Mouse (Mus musculus): ENCODE measurements around the gene Sorl1. TPM values are rescaled to one million over a fixed set of nuclear protein-coding genes. Genes with fewer than 3 reads are reported as not detected.

Sorl1 gene
- polyA plus RNA-seq, 1 experiment from 2014 or later = 2.8 TPM

DNA sequence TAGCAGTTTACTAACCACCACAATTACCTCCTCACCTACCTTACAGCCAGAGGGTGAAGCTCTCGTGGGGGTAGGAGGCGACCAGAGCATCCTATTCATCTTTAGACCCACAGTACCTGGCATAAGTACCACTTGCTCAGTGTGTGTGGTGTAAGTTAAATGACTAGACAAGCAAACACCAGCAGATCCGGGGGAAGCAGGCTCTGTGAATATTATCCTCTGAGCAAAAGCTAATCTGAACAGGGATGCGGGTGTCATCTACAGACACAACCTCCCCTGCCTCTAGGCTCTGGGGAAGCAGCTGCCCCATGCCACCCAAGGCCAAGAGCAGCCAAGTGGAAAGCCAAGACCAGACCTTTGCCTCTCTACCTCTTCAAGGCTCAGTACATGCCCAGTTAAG is 68.7 kb downstream of the Sorl1 start:
- no peak overlapping the region for H3K27ac ChIP-seq (ENCODE audit: low read depth, low read length)
- ATAC-seq = no peak

DNA sequence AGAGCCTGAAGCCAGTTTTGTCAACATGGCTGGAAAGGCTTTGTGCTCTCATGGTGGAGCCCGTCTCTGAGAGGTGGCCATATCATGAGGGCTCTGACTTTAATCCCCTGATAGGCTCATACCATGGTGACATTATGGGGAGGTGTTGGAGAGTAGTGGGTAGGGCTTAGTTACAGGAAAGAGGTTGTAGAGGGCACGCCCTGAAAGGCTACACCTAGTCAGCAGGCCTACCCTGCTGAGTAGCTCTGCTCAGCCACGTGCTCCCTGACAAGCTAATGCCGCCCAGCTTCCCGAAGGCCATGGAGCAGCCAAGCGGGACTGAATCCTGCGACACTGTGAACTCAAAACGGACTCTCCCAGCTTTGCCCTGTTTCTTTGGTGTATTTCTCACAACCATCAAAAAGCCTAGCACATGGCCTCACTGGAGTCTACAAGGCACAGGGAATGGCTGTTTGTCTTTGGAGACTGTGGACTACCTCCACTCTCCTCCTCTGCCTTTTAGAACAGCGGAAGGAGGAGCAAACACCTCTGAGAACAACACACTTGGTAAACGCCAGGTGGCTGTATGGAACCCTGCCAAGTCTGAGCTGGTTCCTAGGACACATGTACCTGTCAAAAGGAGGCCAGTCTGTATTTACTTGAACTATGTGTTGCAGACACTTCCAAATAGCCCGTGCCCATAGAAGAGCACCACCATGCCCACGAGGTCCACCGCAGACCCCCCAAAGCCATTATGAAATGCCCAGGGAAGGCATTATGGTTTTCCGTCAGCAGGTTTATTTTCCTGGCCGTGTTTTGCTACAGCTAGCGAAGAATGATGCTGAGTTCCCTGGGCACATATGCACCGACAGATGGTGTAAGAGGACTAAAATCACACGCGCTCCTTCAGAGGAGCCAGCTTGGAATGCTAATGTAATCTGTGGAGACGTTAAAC is 69.5 kb downstream of the Sorl1 start:
- H3K27ac ChIP-seq (ENCODE audit: low read depth, low read length) = no peak overlapping the region

More for the DNA sequence above, 68.7 kb downstream of the Sorl1 start:
- H3K4me1 ChIP-seq (replicated peaks; ENCODE audit: control insufficient read depth, insufficient read depth, low read length) = no peaks in the 10 kb centered on the region
- H3K27me3 ChIP-seq (replicated peaks; ENCODE audit: control insufficient read depth, insufficient read depth, low read length) = no peaks in the 10 kb centered on the region
- H3K9me3 ChIP-seq (ENCODE audit: control insufficient read depth) = no peaks in the 10 kb centered on the region
- WGBS = 86% methylated on average over 4 of the region's 4 CpGs
- 0 out of 2 replicates have a peak, but pooled peaks cover 4% of the 10 kb centered on the region for H3K36me3 ChIP-seq (ENCODE audit: control insufficient read depth, insufficient read depth)
- H3K4me2 ChIP-seq (replicated peaks; ENCODE audit: low read depth) = no peak overlapping the region
- no peak overlapping the region for H3K9ac ChIP-seq (ENCODE audit: low read depth, low read length)
- no peak for TF ChIP-seq CTCF (IDR thresholded peaks at IDR 0.05; ENCODE audit: low read depth)
- no peak overlapping the region for H3K4me3 ChIP-seq (ENCODE audit: low read depth, low read length)

DNA sequence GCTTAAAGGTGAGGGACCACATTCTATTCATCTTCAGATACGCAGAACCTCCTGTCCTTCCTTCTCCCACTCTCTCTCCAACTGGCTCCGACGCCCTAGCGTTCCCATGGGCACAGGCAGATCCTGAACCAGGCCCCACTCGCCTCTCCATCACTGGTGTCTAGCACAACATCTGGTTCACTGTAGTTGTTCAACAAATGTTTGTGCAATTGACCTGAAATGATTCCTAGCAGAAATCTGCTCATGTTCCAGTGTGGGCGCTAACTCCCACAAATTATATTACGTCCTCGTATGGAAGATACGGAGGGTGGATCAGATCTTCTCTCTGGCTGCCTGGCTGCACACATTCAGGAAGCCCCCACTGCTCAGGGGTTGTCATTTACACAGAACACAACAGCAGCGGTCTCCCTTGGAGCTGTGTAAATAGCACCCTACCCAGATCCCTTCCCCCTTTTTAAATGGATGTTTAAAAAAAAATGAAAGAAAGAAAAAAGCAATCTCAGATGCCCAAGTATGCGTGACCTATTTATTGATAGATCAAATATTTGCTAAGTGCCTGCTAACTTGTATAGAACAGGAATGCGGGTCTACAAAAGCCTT is 70.4 kb downstream of the Sorl1 start:
- Histone ChIP-seq H3K4me1 (replicated peaks; ENCODE audit: control insufficient read depth, insufficient read depth, low read length) (no peaks in the 10 kb centered on the region), H3K27me3 (replicated peaks; ENCODE audit: control insufficient read depth, insufficient read depth, low read length) (no peaks in the 10 kb centered on the region), H3K9me3 (ENCODE audit: control insufficient read depth) (no peaks in the 10 kb centered on the region), H3K27ac (ENCODE audit: low read depth, low read length) (no peak overlapping the region), H3K9ac (ENCODE audit: low read depth, low read length) (no peak overlapping the region), H3K4me3 (ENCODE audit: low read depth, low read length) (no peak overlapping the region), H3K36me3 (ENCODE audit: control insufficient read depth, insufficient read depth) (0 out of 2 replicates have a peak, but pooled peaks cover 4% of the 10 kb centered on the region), H3K4me2 (replicated peaks; ENCODE audit: low read depth) (no peak overlapping the region)
- WGBS = 85% methylated on average over 12 of the region's 12 CpGs
- ATAC-seq = no peak
- TF ChIP-seq CTCF (IDR thresholded peaks at IDR 0.05; ENCODE audit: low read depth) = no peak

More for the DNA sequence above, 69.5 kb downstream of the Sorl1 start:
- H3K27me3 ChIP-seq (replicated peaks; ENCODE audit: control insufficient read depth, insufficient read depth, low read length) = no peaks in the 10 kb centered on the region
- TF ChIP-seq CTCF (IDR thresholded peaks at IDR 0.05; ENCODE audit: low read depth) = peak; percentile 47; the same call in 1 of the 2 replicates
- H3K4me1 ChIP-seq (replicated peaks; ENCODE audit: control insufficient read depth, insufficient read depth, low read length) = no peaks in the 10 kb centered on the region
- H3K9me3 ChIP-seq (ENCODE audit: control insufficient read depth) = no peaks in the 10 kb centered on the region
- 66% methylated on average over 20 of the region's 20 CpGs for WGBS
- no peak overlapping the region for H3K9ac ChIP-seq (ENCODE audit: low read depth, low read length)
- H3K4me2 ChIP-seq (replicated peaks; ENCODE audit: low read depth) = no peak overlapping the region
- H3K4me3 ChIP-seq (ENCODE audit: low read depth, low read length) = no peak overlapping the region
- peak; percentile 73 for ATAC-seq
- H3K36me3 ChIP-seq (ENCODE audit: control insufficient read depth, insufficient read depth) = 0 out of 2 replicates have a peak, but pooled peaks cover 4% of the 10 kb centered on the region

DNA sequence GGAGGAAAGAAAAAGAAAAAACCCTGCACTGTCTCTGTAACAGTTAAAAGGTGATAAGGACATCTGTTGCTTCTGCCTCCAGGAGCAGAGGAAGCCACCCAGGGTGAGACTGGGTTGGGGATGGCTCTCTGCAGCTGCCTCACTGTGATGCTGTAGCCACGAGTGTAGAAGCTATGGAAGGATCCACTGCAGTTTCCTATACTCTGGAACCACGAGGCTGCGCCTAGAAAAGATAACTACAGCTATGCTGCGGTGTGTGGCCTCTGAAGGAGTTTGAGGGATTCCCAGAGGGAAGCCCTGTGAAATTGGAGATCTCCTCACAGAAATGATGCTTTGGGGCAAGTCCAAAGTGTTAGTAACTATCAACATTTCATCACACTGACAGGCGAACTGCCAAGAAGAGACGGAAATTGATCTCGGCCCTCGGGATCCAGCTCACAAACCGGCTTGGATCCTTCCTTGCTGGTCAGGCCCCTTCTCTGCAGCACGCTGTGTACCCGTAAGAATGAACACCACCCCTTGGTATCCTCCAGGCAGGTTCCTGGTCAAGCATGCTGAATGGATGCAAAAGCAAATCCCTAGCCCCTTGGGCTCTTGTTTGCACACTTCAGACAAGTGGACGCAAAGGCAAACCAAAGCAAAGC is 71.3 kb downstream of the Sorl1 start:
- 0 out of 2 replicates have a peak, but pooled peaks cover 4% of the 10 kb centered on the region for H3K36me3 ChIP-seq (ENCODE audit: control insufficient read depth, insufficient read depth)
- WGBS = 51% methylated on average over 12 of the region's 12 CpGs
- H3K27me3 ChIP-seq (replicated peaks; ENCODE audit: control insufficient read depth, insufficient read depth, low read length) = no peaks in the 10 kb centered on the region
- no peaks in the 10 kb centered on the region for H3K9me3 ChIP-seq (ENCODE audit: control insufficient read depth)
- TF ChIP-seq CTCF (IDR thresholded peaks at IDR 0.05; ENCODE audit: low read depth) = no peak
- H3K4me3 ChIP-seq (ENCODE audit: low read depth, low read length) = no peak overlapping the region
- no peaks in the 10 kb centered on the region for H3K4me1 ChIP-seq (replicated peaks; ENCODE audit: control insufficient read depth, insufficient read depth, low read length)
- H3K9ac ChIP-seq (ENCODE audit: low read depth, low read length) = no peak overlapping the region
- no peak for ATAC-seq
- no peak overlapping the region for H3K27ac ChIP-seq (ENCODE audit: low read depth, low read length)
- H3K4me2 ChIP-seq (replicated peaks; ENCODE audit: low read depth) = no peak overlapping the region

DNA sequence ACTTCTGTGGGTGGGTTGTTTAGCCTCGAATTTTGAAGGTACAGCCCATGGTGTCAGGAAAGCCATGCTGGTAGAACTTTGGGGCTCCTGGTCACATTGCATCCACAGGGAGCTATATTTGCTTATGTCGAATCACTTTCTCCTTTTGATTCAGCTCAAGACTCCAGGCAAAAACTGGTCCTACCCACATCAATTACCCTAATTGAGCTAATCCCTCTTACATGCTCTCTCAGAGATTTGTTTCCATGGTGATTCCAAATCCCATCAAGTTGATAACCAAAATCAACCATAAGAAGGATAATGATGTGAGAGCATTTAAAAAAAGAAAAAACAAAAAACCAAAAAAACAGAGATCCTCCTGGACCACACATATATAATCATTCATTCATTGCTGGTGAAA is 75.6 kb downstream of the Sorl1 start:
- ATAC-seq = no peak
- H3K4me3 ChIP-seq (ENCODE audit: low read depth, low read length) = no peak overlapping the region
- 50% methylated on average over 2 of the region's 2 CpGs for WGBS
- no peaks in the 10 kb centered on the region for H3K4me1 ChIP-seq (replicated peaks; ENCODE audit: control insufficient read depth, insufficient read depth, low read length)
- no peak overlapping the region for H3K4me2 ChIP-seq (replicated peaks; ENCODE audit: low read depth)
- H3K27ac ChIP-seq (ENCODE audit: low read depth, low read length) = no peak overlapping the region
- TF ChIP-seq CTCF (IDR thresholded peaks at IDR 0.05; ENCODE audit: low read depth) = no peak
- peaks cover 7% of the 10 kb centered on the region; the same call in 1 of the 2 replicates for H3K36me3 ChIP-seq (ENCODE audit: control insufficient read depth, insufficient read depth)
- H3K9ac ChIP-seq (ENCODE audit: low read depth, low read length) = no peak overlapping the region
- no peaks in the 10 kb centered on the region for H3K9me3 ChIP-seq (ENCODE audit: control insufficient read depth)
- no peaks in the 10 kb centered on the region for H3K27me3 ChIP-seq (replicated peaks; ENCODE audit: control insufficient read depth, insufficient read depth, low read length)

DNA sequence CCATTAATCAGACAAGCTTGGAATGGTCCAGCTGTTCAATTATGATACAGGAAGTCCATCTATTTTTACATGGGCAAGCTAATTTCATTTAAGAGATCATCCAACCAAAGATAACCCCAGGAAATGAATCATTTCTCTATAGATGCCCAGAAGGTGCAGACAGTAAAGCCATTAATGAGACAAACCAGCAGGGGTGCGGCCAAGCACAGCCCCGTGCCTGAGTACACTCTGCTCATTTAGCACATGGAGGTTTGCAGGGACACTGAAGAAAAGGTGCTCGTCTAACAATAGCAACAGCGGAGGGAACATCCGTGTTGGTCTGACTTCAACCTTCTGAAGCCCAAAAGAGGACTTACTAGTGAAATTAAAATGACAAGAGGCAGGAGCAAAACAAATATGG is 76.3 kb downstream of the Sorl1 start:
- no peak overlapping the region for H3K9ac ChIP-seq (ENCODE audit: low read depth, low read length)
- H3K36me3 ChIP-seq (ENCODE audit: control insufficient read depth, insufficient read depth) = peaks cover 11% of the 10 kb centered on the region; the same call in 1 of the 2 replicates
- H3K27ac ChIP-seq (ENCODE audit: low read depth, low read length) = no peak overlapping the region
- no peaks in the 10 kb centered on the region for H3K4me1 ChIP-seq (replicated peaks; ENCODE audit: control insufficient read depth, insufficient read depth, low read length)
- H3K27me3 ChIP-seq (replicated peaks; ENCODE audit: control insufficient read depth, insufficient read depth, low read length) = no peaks in the 10 kb centered on the region
- H3K4me3 ChIP-seq (ENCODE audit: low read depth, low read length) = no peak overlapping the region
- 82% methylated on average over 5 of the region's 5 CpGs for WGBS
- H3K9me3 ChIP-seq (ENCODE audit: control insufficient read depth) = no peaks in the 10 kb centered on the region
- TF ChIP-seq CTCF (IDR thresholded peaks at IDR 0.05; ENCODE audit: low read depth) = no peak
- no peak overlapping the region for H3K4me2 ChIP-seq (replicated peaks; ENCODE audit: low read depth)
- ATAC-seq = no peak

Measured in intestine, postnatal 0 days (tissue).